In the genomic region with DNA sequence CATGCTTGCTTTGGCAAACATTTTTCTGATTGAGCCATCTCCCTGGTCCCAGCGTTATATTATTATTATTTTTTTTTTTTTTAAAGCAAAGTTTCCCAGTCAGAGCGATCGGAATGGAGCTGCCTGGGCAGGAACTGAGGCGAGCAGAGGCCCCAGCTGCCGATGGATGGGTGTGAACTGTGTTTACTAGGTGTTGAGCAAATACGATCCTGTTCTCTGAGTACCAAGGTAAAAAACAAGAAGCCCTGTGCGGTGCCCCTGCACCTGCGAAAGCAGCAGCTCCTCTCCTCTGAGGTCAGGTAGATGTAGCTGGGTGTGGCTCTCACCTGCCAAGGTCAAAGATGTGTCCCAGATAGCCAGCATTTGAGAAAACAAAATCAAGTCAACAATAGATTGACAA, we compare ENCODE assay signal across 17 mouse cellular contexts.
DNase-seq lines count a peak whose midpoint lies in the region; ATAC-seq and TF ChIP-seq lines count a peak whose summit lies in the region.
"Had no signal": no experiment of that assay in that cellular context is flagged by ENCODE, and none has a peak within 500 bp of the region (broad histone marks: within the 10 kb centered on the region; RNA-seq: fewer than 3 reads in every experiment).

No protein-coding gene starts in this region.

- no peaks in the 10 kb centered on the region for H3K9me3 ChIP-seq in E14TG2a.4 (ENCODE audit: low read length)
- no peaks in the 10 kb centered on the region for H3K9me3 ChIP-seq in intestine, embryonic 15.5 days
- no peaks in the 10 kb centered on the region for H3K9me3 ChIP-seq in stomach, embryonic 14.5 days (ENCODE audit: control insufficient read depth, low read depth, low read length)
- H3K9me3 ChIP-seq in stomach, postnatal 0 days (ENCODE audit: control insufficient read depth, low read length): no peaks in the 10 kb centered on the region
- no peaks in the 10 kb centered on the region for H3K9me3 ChIP-seq in midbrain, embryonic 13.5 days
- no peaks in the 10 kb centered on the region for H3K9me3 ChIP-seq in forebrain, embryonic 15.5 days
- H3K9me3 ChIP-seq: embryonic facial prominence, embryonic 10.5 days; embryonic facial prominence, embryonic 13.5 days; forebrain, embryonic 10.5 days; forebrain, embryonic 13.5 days; heart, embryonic 12.5 days; heart, embryonic 15.5 days had no signal

- H3K27me3 ChIP-seq in E14TG2a.4 (ENCODE audit: insufficient read depth, low read length): peaks cover 4% of the 10 kb centered on the region; the same call in 1 of the 2 replicates
- H3K27me3 ChIP-seq in intestine, embryonic 15.5 days (replicated peaks): no peaks in the 10 kb centered on the region
- H3K27me3 ChIP-seq in stomach, embryonic 14.5 days (ENCODE audit: control insufficient read depth, insufficient read depth, low read length): no peaks in the 10 kb centered on the region
- H3K27me3 ChIP-seq in stomach, postnatal 0 days (ENCODE audit: control insufficient read depth, insufficient read depth, low read length): no peaks in the 10 kb centered on the region
- H3K27me3 ChIP-seq in midbrain, embryonic 13.5 days: no peaks in the 10 kb centered on the region
- H3K27me3 ChIP-seq in forebrain, embryonic 15.5 days: no peaks in the 10 kb centered on the region
- H3K27me3 ChIP-seq: CH12.LX; embryonic facial prominence, embryonic 13.5 days; forebrain, embryonic 13.5 days; heart, embryonic 12.5 days; heart, embryonic 15.5 days had no signal

- 70% methylated on average over 8 of the region's 8 CpGs for WGBS in intestine, embryonic 15.5 days
- 74% methylated on average over 8 of the region's 8 CpGs for WGBS in stomach, embryonic 14.5 days
- 55% methylated on average over 8 of the region's 8 CpGs for WGBS in stomach, postnatal 0 days
- WGBS in midbrain, embryonic 13.5 days: 97% methylated on average over 8 of the region's 8 CpGs
- WGBS in forebrain, embryonic 15.5 days: 89% methylated on average over 8 of the region's 8 CpGs

- ATAC-seq in intestine, embryonic 15.5 days: peak; percentile 32; the same call in 1 of the 2 replicates
- 0 out of 2 replicates have a peak, but pooled peaks have one; percentile 43 for ATAC-seq in stomach, embryonic 14.5 days (ENCODE audit: insufficient number of reproducible peaks, insufficient read depth, low FRiP score, low read depth)
- ATAC-seq in stomach, postnatal 0 days (ENCODE audit: low FRiP score, low TSS enrichment): peak; percentile 38; the same call in 1 of the 2 replicates
- ATAC-seq in midbrain, embryonic 13.5 days: no peak
- ATAC-seq in forebrain, embryonic 15.5 days (replicated peaks): no peak

- H3K9ac ChIP-seq in intestine, embryonic 15.5 days: no peak overlapping the region
- H3K9ac ChIP-seq in stomach, embryonic 14.5 days (replicated peaks; ENCODE audit: low read depth, low read length): no peak overlapping the region
- H3K9ac ChIP-seq in stomach, postnatal 0 days (ENCODE audit: low read length): no peak overlapping the region
- H3K9ac ChIP-seq in midbrain, embryonic 13.5 days (replicated peaks): no peak overlapping the region
- H3K9ac ChIP-seq in forebrain, embryonic 15.5 days (replicated peaks): no peak overlapping the region
- H3K9ac ChIP-seq: embryonic facial prominence, embryonic 13.5 days; forebrain, embryonic 13.5 days; forebrain, postnatal 0 days; heart, embryonic 12.5 days; heart, embryonic 15.5 days; hindbrain, embryonic 14.5 days had no signal

- TF ChIP-seq CTCF in E14TG2a.4 (conservative IDR thresholded peaks at IDR 0.05; ENCODE audit: low read length): no peak
- TF ChIP-seq CTCF in stomach, postnatal 0 days (IDR thresholded peaks at IDR 0.05; ENCODE audit: low read depth): no peak
- no peak for TF ChIP-seq CTCF in layer of hippocampus, adult 2 months (conservative IDR thresholded peaks at IDR 0.05)

- peaks cover 37% of the 10 kb centered on the region for H3K4me1 ChIP-seq in E14TG2a.4 (replicated peaks; ENCODE audit: low read depth, low read length)
- H3K4me1 ChIP-seq in intestine, embryonic 15.5 days (replicated peaks): no peaks in the 10 kb centered on the region
- H3K4me1 ChIP-seq in stomach, embryonic 14.5 days (ENCODE audit: control insufficient read depth, insufficient read depth, low read length): 0 out of 2 replicates have a peak, but pooled peaks cover 2% of the 10 kb centered on the region
- no peaks in the 10 kb centered on the region for H3K4me1 ChIP-seq in stomach, postnatal 0 days (replicated peaks; ENCODE audit: control insufficient read depth, insufficient read depth)
- H3K4me1 ChIP-seq in midbrain, embryonic 13.5 days (replicated peaks): no peaks in the 10 kb centered on the region
- H3K4me1 ChIP-seq in forebrain, embryonic 15.5 days: peaks cover 7% of the 10 kb centered on the region
- H3K4me1 ChIP-seq: embryonic facial prominence, embryonic 10.5 days; embryonic facial prominence, embryonic 13.5 days; forebrain, embryonic 13.5 days; heart, embryonic 15.5 days had no signal

- DNase-seq in stomach, postnatal 0 days (ENCODE audit: low spot score): peak; percentile 51
- no peak for DNase-seq in layer of hippocampus, adult 2 months (ENCODE audit: low spot score in 2 of 2)

- no peaks in the 10 kb centered on the region for H3K36me3 ChIP-seq in E14TG2a.4 (ENCODE audit: insufficient read depth, low read length)
- no peaks in the 10 kb centered on the region for H3K36me3 ChIP-seq in intestine, embryonic 15.5 days
- H3K36me3 ChIP-seq in stomach, embryonic 14.5 days (ENCODE audit: control insufficient read depth, insufficient read depth, low read length): 0 out of 2 replicates have a peak, but pooled peaks cover under 1% of the 10 kb centered on the region
- H3K36me3 ChIP-seq in stomach, postnatal 0 days (ENCODE audit: control insufficient read depth, insufficient read depth, low read length): no peaks in the 10 kb centered on the region
- peaks cover 4% of the 10 kb centered on the region; the same call in 1 of the 2 replicates for H3K36me3 ChIP-seq in midbrain, embryonic 13.5 days
- no peaks in the 10 kb centered on the region for H3K36me3 ChIP-seq in forebrain, embryonic 15.5 days
- H3K36me3 ChIP-seq: heart, embryonic 15.5 days had no signal

- 0 out of 2 replicates have a peak overlapping the region, but pooled peaks have one; percentile 39 for H3K4me3 ChIP-seq in E14TG2a.4 (replicated peaks; ENCODE audit: low read length)
- H3K4me3 ChIP-seq in intestine, embryonic 15.5 days (replicated peaks): no peak overlapping the region
- H3K4me3 ChIP-seq in stomach, embryonic 14.5 days (ENCODE audit: low read depth, low read length): no peak overlapping the region
- H3K4me3 ChIP-seq in stomach, postnatal 0 days (ENCODE audit: low read depth, low read length): no peak overlapping the region
- H3K4me3 ChIP-seq in layer of hippocampus, adult 2 months: no peak overlapping the region
- no peak overlapping the region for H3K4me3 ChIP-seq in midbrain, embryonic 13.5 days (replicated peaks)
- no peak overlapping the region for H3K4me3 ChIP-seq in forebrain, embryonic 15.5 days
- H3K4me3 ChIP-seq: embryonic facial prominence, embryonic 10.5 days; embryonic facial prominence, embryonic 13.5 days; forebrain, embryonic 10.5 days; forebrain, embryonic 13.5 days; heart, embryonic 12.5 days; heart, embryonic 15.5 days had no signal

- no peak overlapping the region for H3K27ac ChIP-seq in intestine, embryonic 15.5 days
- H3K27ac ChIP-seq in stomach, embryonic 14.5 days (ENCODE audit: low read length): peak overlapping the region; percentile 48; the same call in 1 of the 2 replicates
- H3K27ac ChIP-seq in stomach, postnatal 0 days (replicated peaks): 0 out of 2 replicates have a peak overlapping the region, but pooled peaks have one; percentile 5
- H3K27ac ChIP-seq in layer of hippocampus, adult 2 months: no peak overlapping the region
- H3K27ac ChIP-seq in midbrain, embryonic 13.5 days: no peak overlapping the region
- no peak overlapping the region for H3K27ac ChIP-seq in forebrain, embryonic 15.5 days (replicated peaks)
- H3K27ac ChIP-seq: embryonic facial prominence, embryonic 10.5 days; embryonic facial prominence, embryonic 13.5 days; forebrain, embryonic 10.5 days; forebrain, embryonic 13.5 days; heart, embryonic 15.5 days; hindbrain, embryonic 14.5 days; hindbrain, postnatal 0 days had no signal

- H3K4me2 ChIP-seq in intestine, embryonic 15.5 days (replicated peaks): no peak overlapping the region
- no peak overlapping the region for H3K4me2 ChIP-seq in stomach, embryonic 14.5 days (replicated peaks; ENCODE audit: low read depth, low read length)
- H3K4me2 ChIP-seq in stomach, postnatal 0 days (replicated peaks; ENCODE audit: low read depth): no peak overlapping the region
- H3K4me2 ChIP-seq in midbrain, embryonic 13.5 days (replicated peaks): no peak overlapping the region
- H3K4me2 ChIP-seq in forebrain, embryonic 15.5 days (replicated peaks): no peak overlapping the region
- H3K4me2 ChIP-seq: forebrain, embryonic 13.5 days had no signal

- no peak for TF ChIP-seq EP300 in stomach, postnatal 0 days (optimal IDR thresholded peaks at IDR 0.05)

Comparison
In these comparisons a context has a peak if more than half of its experiments do, and no peak if none do; other contexts are left out.
1. ATAC-seq: peak in intestine, embryonic 15.5 days (single experiment), stomach, embryonic 14.5 days (single experiment) and stomach, postnatal 0 days (single experiment); none in midbrain, embryonic 13.5 days (single experiment) and forebrain, embryonic 15.5 days (single experiment).
2. H3K27ac ChIP-seq: peak in stomach, embryonic 14.5 days (single experiment) and stomach, postnatal 0 days (single experiment); none in intestine, embryonic 15.5 days (single experiment), layer of hippocampus, adult 2 months (single experiment), midbrain, embryonic 13.5 days (single experiment) and forebrain, embryonic 15.5 days (single experiment).